Mouse (Mus musculus) cerebellum, adult 2 months (tissue): ENCODE data around the gene Tfap4. TPM values are rescaled to one million over a fixed set of nuclear protein-coding genes. Genes with fewer than 3 reads are reported as not detected.
A peak's percentile ranks its signal among the peaks of the same experiment; 100 is the strongest.

Experiments used
- DNase-seq, 2 experiments: peaks; one replicate each; pipeline ENCODE4 v3.0.0; 2021
- H3K27ac ChIP-seq: fragments of 200-500 bp; 2 replicates; pipeline ENCODE4 v1.5.1; 2012; ENCODE audit warnings: low read length, control low read depth, inconsistent platforms; ENCODE audit not compliant: insufficient read depth
- H3K27me3 ChIP-seq: fragments of 200-500 bp; 2 replicates; pipeline ENCODE4 v1.6.1; 2012; ENCODE audit warnings: inconsistent platforms, mild to moderate bottlenecking, low read length, moderate library complexity; ENCODE audit not compliant: control insufficient read depth, insufficient read depth
- H3K4me1 ChIP-seq: fragments of 200-500 bp; 2 replicates; pipeline ENCODE4 v1.6.1; 2011; ENCODE audit warnings: low read length; ENCODE audit not compliant: control insufficient read depth, insufficient read depth
- H3K4me3 ChIP-seq: fragments of 200-500 bp; replicated peaks from 2 replicates; pipeline ENCODE3; 2011; ENCODE audit warnings: mild to moderate bottlenecking, low read depth, low read length, control low read depth; ENCODE audit not compliant: insufficient read depth
- CTCF ChIP-seq: fragments of 200-500 bp; IDR thresholded peaks from 2 replicates; pipeline ENCODE4 v1.5.1; 2011; ENCODE audit warnings: low read depth, mild to moderate bottlenecking, control low read depth, low read length, moderate library complexity, borderline replicate concordance; ENCODE audit not compliant: insufficient read depth
- POLR2A ChIP-seq: fragments of 200-500 bp; IDR thresholded peaks from 2 replicates; pipeline ENCODE4 v1.6.1; 2011; ENCODE audit warnings: low read length, control low read depth, borderline replicate concordance; ENCODE audit not compliant: insufficient read depth
- WGBS: fragments of 180-500 bp; shearing (Covaris S2); methylation state at CpG from one replicate; pipeline ENCODE4 v1.1.7; 2018; 5-methylcytosine and 5-hydroxymethylcytosine counted together
- polyA plus RNA-seq: library from polyadenylated mRNA; depleted of rRNA; stranded (reverse); fragments of >200 nt; gene quantifications from 2 replicates; pipeline ENCODE4 v1.2.3, GENCODE M21; 2012; rRNA removed

Gene Tfap4
- polyA plus RNA-seq, 1 experiment: 9.8 TPM

DNA sequence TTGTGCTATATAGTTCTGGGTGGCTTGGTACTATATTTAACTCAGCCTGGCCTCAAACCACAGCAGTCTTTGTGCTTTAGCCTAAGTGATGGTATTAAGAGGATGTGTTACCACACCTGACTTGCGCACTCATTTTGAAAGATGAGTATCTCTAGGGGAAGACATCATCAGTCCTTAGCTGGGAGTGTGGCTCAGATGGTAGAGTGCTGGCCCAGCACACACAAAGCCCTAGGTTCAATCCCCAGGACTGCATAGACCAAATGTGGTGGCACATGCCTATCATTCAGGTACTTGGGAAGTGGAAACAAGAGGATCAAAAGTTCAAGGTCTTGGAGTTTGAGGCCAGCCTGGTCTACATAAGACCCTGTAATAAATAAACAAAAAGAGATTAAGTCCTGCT, 56.2 kb downstream of the Tfap4 start:
- H3K27ac ChIP-seq: no peak overlapping the region
- no peak for DNase-seq
- WGBS: 98% methylated on average over 1 of the region's 1 CpGs
- no peaks in the 10 kb centered on the region for H3K27me3 ChIP-seq
- no peak overlapping the region for H3K4me3 ChIP-seq
- no peaks in the 10 kb centered on the region for H3K4me1 ChIP-seq
- TF ChIP-seq POLR2A (no peak), CTCF (no peak)

DNA sequence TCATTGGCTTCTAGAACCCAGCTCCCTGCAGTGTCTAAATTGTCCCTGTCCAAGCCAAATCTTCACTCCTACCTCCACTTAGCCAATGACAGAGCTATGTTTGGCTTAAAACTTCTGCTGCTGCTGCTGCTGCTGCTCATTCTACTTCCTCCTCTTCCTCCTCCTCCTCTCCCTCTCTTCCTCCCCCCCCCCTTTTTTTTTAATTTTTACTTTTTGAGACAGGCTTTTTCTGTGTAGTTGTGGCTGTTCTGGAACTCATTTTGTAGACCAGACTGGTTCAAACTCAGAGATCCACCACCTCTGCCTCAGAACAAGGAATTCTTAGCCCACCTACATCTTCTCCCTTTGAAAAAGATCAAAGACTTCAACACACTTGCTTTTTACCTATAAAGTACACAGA, 57.1 kb downstream of the Tfap4 start:
- H3K4me1 ChIP-seq: no peaks in the 10 kb centered on the region
- H3K4me3 ChIP-seq: no peak overlapping the region
- DNase-seq: no peak
- TF ChIP-seq CTCF: no peak
- TF ChIP-seq POLR2A: no peak
- no peak overlapping the region for H3K27ac ChIP-seq
- H3K27me3 ChIP-seq: no peaks in the 10 kb centered on the region

DNA sequence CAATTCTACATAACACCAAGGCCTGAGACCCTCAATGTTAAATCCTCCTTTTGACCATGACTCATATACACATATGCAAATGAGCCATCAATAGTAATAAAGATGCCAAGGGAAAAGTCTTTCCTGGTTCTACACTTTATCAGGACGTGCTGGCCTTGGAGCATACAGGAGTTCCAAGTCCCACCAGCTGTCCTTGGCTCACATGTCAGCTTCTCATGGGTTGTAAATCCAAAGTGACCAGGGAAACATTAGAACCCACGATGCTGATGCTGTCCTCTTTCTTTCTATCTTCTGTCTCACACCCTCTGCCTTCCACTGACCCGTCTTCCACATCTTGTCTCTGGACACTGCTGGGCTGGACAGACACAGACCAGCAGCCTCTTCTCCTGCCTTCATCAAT, 58.0 kb downstream of the Tfap4 start:
- TF ChIP-seq CTCF (no peak), POLR2A (no peak)
- WGBS: 60% methylated on average over 3 of the region's 3 CpGs
- Histone ChIP-seq H3K4me3 (no peak overlapping the region), H3K27me3 (no peaks in the 10 kb centered on the region), H3K4me1 (no peaks in the 10 kb centered on the region), H3K27ac (no peak overlapping the region)
- DNase-seq: no peak

DNA sequence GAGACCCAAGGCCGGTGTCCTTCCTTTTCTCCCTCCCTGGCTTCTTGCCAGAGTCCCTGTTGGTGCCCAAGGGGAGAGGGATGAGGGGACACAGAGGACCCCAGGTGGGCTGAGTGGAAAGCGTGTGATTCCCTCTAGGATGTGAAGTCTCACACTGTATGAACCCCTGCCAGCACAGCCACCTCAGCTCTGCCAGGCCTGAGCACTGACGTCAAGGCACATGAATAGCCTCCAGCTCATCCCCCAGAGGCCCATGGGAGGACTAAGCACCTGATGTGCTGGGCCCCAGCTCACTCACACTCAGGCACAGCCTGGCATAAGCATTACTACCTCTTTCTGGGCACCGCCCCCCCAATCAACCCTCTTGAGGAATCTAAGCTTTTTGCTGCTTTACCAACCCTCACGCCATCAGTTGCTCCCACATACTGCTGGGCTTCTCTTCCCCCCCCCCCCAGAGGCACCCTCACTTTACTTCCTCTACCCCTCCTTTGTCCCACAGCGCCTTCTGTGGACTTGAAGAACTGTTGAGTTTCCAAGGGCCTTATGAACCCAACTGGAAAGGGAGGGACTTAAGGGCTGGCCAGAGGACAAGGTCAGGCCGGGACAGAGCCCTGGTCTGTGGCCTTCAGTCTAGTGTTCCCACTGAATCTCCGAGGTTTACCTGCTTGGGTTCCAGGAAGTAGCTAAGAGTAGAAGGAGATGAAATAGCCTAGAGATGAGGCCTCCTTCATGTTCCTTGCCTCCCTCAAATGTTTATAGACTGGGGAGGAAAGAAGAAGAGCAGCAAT, 58.9 kb downstream of the Tfap4 start:
- Histone ChIP-seq H3K27me3 (no peaks in the 10 kb centered on the region), H3K27ac (no peak overlapping the region), H3K4me3 (no peak overlapping the region), H3K4me1 (no peaks in the 10 kb centered on the region)
- 73% methylated on average over 8 of the region's 8 CpGs for WGBS
- TF ChIP-seq CTCF (no peak), POLR2A (no peak)
- no peak for DNase-seq

DNA sequence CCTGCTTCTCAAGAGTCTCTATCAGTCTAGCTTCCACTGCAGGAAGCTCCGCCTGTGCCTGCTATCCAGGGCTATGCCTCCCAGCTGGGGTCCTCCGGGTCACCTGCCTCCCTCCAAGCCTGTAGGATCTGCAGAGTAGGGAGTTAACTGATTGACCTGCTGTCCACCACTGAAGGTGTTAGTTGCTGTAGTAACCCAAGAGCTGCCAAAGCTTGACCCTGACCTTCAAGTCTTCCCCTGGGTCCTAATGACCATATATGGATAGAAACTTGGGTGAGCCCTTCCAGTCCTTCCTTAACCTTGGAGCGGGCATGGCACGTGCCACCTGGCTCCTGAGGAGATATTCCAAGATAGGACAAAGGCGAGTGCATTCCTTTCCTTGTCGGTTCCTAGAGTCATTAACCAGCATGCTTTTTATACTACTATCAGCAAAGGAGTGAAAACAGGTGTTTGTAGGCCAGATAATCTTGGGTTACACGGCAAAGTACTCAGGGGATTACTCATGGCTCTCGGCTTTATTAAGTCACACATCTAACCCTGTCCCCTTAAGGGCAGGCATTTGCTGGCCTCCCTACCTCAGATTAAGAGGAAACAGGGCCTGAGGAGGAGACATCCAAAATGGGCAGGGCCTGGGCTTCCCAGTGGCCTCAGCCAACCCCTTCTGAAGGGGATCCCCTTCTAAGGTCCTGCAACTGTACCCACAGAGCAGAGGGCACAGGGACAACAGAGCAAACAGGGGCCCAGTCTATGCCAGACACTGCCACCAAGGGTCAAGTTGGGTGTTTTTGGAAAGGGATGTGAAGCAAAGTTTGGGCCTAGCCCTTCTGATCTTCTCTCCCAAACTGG, 61.7 kb downstream of the Tfap4 start:
- Histone ChIP-seq H3K4me3 (no peak overlapping the region), H3K4me1 (no peaks in the 10 kb centered on the region), H3K27me3 (no peaks in the 10 kb centered on the region), H3K27ac (no peak overlapping the region)
- TF ChIP-seq CTCF (no peak), POLR2A (no peak)
- no peak for DNase-seq
- 85% methylated on average over 8 of the region's 8 CpGs for WGBS

DNA sequence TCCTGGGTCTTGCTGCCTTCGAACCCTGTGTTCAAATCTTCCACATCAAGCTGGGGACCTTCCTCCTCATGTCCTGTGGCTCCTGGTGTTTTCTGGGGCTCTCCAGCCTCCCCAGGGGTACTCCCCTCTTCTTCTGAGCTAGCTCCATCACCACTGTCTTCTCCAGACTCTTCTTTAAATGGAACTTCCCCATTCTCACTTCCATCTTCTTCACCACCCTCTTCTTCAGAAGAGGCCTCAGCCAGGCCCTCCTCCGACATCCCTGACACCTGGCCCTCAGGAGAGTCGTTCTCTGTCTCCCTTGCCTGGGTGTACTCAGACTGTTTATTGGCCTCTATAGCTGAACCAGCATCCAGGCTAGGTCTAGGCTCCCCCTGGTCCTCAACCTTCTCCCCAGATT, 63.2 kb downstream of the Tfap4 start:
- DNase-seq: no peak
- 97% methylated on average over 3 of the region's 3 CpGs for WGBS
- TF ChIP-seq POLR2A (no peak), CTCF (no peak)
- Histone ChIP-seq H3K27me3 (no peaks in the 10 kb centered on the region), H3K4me3 (no peak overlapping the region), H3K4me1 (no peaks in the 10 kb centered on the region), H3K27ac (no peak overlapping the region)

DNA sequence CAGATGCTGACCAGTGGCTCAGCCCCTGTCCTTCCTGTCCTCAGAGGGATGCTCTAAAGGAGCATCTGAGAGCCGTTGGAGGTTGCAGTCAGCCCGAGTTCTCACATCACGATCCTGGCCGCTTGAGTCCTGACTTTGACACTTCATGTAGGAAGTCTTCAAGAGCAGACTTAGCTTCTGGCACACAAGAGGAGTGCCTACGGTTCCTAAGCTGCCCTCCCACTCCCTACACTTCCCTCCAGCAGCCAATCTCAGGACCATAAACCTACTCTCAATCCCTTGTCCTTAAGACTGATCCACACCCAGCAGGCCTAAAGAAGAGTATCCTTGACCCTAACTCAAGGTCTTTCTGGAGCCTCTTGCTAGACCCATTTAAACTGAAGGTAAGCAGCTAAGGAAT, 63.8 kb downstream of the Tfap4 start:
- WGBS: 85% methylated on average over 5 of the region's 5 CpGs
- DNase-seq: peak; percentile 19 to 58
- Histone ChIP-seq H3K27me3 (no peaks in the 10 kb centered on the region), H3K4me3 (no peak overlapping the region), H3K27ac (no peak overlapping the region), H3K4me1 (no peaks in the 10 kb centered on the region)
- TF ChIP-seq POLR2A (no peak), CTCF (no peak)

Other genes with a start within 250 kb of the Tfap4 start
- gene Adcy9, start 139.4 kb downstream of the Tfap4 start, polyA plus RNA-seq: 23.7 and 25.1 TPM in 2 replicates
- 8.8 and 10.0 TPM in 2 replicates for gene Srl, start 18.0 kb downstream of the Tfap4 start, polyA plus RNA-seq
- gene Glis2, start 34.9 kb upstream of the Tfap4 start, polyA plus RNA-seq: 16.0 and 19.5 TPM in 2 replicates
- 121 and 132 TPM in 2 replicates for gene Pam16, start 65.1 kb upstream of the Tfap4 start, polyA plus RNA-seq
- gene Vasn, start 80.1 kb upstream of the Tfap4 start, polyA plus RNA-seq: 6.4 and 6.5 TPM in 2 replicates
- gene Dnaja3, start 80.1 kb upstream of the Tfap4 start, polyA plus RNA-seq: 60.6 and 64.0 TPM in 2 replicates
- gene Coro7, start 119.9 kb upstream of the Tfap4 start, polyA plus RNA-seq: 85.9 and 86.1 TPM in 2 replicates
- gene Nmral1, start 159.5 kb upstream of the Tfap4 start, polyA plus RNA-seq: 33.0 and 36.9 TPM in 2 replicates
- 127 and 135 TPM in 2 replicates for gene Hmox2, start 166.5 kb upstream of the Tfap4 start, polyA plus RNA-seq
- gene Cdip1, start 230.4 kb upstream of the Tfap4 start, polyA plus RNA-seq: 251 and 263 TPM in 2 replicates